Mouse (Mus musculus) heart, postnatal 25 days (tissue): ENCODE data around the gene Chd9. TPM values are rescaled to one million over a fixed set of nuclear protein-coding genes. Genes with fewer than 3 reads are reported as not detected.

Source experiments
- DNase-seq: peaks from one replicate; pipeline ENCODE4 v3.0.0; 2022; ENCODE audit warnings: low spot score
- intact Hi-C: fragments of 180-260 bp; cut with DNase I; formaldehyde crosslinking; loops from one replicate; pipeline ENCODE4 v1.15.1; 2025
- total RNA-seq, 2 experiments: library from RNA; stranded (reverse); gene quantifications; 2 replicates each; pipeline ENCODE4 v1.2.3; 2021

Chd9 gene
- total RNA-seq, 2 experiments from 2014 or later, result 52.7 to 53.4 TPM

- DNase-seq, result no peak
- intact Hi-C loops, result no loop called here
These were observed 5.6 kb downstream of the Chd9 start for GRCm38 (mm10) chr8:90833628-90834320.

GRCm38 (mm10) chr8:90834321-90834672 lies 6.1 kb downstream of the Chd9 start:
- intact Hi-C loops, result no loop called here

GRCm38 (mm10) chr8:90837440-90837839 lies 9.3 kb downstream of the Chd9 start:
- intact Hi-C loops, result no loop called here
- DNase-seq, result no peak

More at GRCm38 (mm10) chr8:90834321-90834672, 6.1 kb downstream of the Chd9 start:
- DNase-seq, result no peak

DNA sequence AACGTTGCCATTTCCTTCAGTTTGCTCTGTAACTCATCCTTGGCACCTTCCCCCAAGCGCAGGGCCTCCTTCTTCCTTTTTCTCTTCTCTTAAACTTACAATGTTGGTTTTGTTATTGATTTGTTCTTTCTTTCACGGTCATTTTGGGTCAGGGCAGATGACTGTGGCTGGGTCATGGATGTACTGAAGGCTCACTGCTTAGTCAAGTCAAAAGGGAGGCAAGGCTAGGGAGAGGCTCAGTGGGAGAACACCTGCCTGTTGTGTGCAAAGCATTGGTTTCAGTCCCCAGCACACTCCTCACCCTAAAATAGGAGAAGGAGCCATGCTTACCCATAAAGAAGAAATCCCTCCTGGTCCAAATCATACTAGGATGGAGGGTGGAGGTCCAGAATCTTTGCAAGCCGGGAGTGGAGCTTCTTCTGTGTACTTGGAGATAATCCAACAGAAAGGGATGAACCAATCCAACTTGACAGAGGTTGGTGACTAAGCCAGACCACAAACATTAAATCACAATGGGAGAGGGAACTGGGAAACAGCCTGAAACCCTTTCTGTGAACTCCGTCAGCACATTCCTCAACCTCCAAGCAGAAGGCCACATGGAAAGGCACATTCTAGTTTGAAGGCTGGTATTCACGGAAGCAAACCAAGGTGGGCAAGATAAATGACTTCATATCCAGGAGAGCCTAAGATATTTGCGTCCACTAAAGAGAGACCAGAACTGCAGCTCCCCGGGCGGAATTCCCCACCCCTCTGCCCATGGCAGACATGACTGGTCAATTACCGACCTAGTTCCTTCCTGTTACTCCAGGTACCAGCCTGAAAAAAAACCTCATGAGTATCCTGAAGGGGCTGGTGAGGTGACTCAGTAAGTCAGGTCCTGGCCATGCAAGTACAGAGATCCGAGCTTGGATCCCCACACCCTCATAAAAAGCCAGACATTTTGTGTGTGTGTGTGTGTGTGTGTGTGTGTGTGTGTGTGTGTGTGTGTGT lies 11.9 kb downstream of the Chd9 start:
- no peak for DNase-seq
- intact Hi-C loops, result no loop called here

DNA sequence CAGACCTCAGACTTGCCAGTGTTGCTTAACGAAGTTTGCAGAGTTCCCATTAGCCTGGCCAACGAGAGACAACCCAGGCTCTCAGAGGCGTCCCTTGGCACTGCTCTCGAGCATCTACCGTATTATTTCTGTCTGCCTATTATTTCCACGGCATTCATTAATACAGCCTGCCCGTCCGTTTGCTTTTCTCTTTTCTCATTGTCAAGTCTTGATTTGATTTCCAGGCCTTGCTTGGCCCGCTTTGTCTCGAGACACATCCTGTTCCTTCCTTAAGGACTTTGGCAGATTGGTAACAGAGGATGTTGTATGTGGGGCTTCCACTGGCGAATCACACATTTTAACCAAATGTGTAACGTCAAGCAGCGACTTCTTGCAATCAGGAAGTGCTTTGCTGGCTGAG lies 13.2 kb downstream of the Chd9 start:
- intact Hi-C loops, result no loop called here
- DNase-seq, result peak; percentile 47

DNA sequence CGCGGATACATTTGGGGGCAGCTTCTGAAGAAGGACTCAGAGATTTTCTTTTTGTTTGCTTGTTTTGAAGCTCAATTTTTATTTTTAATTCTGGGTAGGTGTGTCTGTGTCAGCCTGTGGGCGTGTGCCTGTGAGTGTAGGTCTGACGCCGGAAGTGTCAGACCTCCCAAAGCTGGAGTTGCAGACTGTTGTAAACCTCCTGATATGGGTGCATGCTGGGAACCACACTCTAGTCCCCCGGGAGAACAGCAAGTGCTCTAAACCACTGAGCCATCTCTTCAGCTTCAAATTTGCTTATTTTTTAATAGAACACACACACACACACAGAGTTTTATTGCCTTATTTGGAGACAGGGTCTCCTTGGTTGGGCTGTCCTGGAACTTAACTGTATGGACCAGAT lies 15.0 kb downstream of the Chd9 start:
- intact Hi-C loops, result no loop called here
- no peak for DNase-seq

DNA sequence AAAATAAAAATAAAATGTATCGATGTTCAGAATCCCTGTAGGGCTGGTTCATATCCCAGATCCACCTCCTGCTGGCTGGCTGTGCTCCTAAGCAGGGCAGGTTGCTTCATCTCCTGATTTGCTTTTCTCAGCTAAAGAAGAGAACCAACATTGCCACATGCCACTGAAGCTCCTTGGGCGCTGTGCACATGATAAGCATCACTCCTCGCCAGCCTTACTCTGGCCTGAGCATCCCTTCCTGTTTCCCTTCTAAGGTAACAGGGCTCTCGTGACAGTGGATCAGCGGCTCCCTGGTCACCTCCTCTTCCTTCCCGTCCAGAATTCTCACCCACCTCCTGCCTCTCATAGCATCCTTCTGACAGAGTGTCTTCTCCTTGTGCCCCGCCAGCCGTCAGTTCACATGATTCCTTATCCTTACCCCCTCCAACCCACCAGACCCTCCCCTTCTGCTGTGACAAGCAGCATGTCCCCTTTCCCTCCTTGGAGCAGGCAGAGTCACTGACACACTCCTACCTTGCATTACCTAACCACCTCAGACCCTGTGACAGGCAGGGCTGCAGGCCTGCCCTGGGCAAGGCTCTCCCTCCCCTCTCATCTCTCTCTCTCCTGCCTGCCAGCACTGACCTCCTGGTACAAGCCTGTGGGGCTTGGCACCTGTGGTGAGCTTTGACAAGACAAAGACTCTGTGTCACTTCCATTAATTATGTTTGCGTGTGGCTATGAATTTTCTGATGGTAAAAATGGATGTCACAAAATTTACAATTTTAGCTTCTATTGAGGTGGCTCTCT lies 16.2 kb downstream of the Chd9 start:
- DNase-seq, result no peak
- intact Hi-C loops, result no loop called here

- no peak for DNase-seq
- intact Hi-C loops, result no loop called here
These were observed 19.8 kb downstream of the Chd9 start for GRCm38 (mm10) chr8:90847980-90848379.

GRCm38 (mm10) chr8:90849462-90850050 lies 21.4 kb downstream of the Chd9 start:
- intact Hi-C loops, result no loop called here

GRCm38 (mm10) chr8:90851544-90851943 lies 23.4 kb downstream of the Chd9 start:
- intact Hi-C loops, result no loop called here
- DNase-seq, result no peak

More at GRCm38 (mm10) chr8:90849462-90850050, 21.4 kb downstream of the Chd9 start:
- DNase-seq, result no peak

DNA sequence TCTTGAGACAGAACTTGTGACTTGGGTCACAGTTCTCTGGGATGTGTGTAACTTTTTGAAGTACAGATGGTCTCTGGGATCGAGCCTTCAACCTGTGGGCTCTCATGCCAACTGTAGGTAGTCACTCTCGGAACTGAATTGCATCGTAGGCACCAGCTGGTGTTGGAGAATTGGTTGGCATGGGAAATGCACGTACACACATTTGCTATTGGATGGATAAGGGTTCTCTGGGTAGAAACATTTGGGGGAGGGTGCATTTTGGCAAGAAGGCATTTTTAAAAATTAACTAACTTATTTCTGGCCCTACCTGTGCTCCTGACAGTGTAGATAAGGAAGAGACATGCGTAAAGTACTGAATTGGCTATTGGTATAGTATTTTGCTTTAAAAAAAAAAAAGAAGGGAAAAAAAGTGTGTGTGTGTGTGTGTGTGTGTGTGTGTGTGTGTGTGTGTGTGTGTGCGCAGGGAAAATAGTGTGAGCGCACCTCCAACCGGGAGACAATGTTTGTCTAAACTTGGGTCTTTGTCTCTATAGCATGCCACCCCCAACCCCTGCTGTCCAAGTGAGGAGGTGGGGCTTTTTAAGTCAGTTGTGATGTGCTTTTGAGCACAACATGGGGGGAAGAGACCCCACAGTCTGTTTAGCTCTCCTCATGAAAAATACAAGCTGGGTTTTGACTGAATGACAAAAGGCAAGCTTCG lies 26.0 kb downstream of the Chd9 start:
- no peak for DNase-seq
- intact Hi-C loops, result no loop called here

- intact Hi-C loops, result no loop called here
- peak; percentile 28 for DNase-seq
These were observed 26.6 kb downstream of the Chd9 start for GRCm38 (mm10) chr8:90854671-90855161.

GRCm38 (mm10) chr8:90856171-90856570 lies 28.0 kb downstream of the Chd9 start:
- no peak for DNase-seq
- intact Hi-C loops, result no loop called here

- no peak for DNase-seq
- intact Hi-C loops, result no loop called here
These were observed 28.8 kb downstream of the Chd9 start for GRCm38 (mm10) chr8:90856952-90857351.

- intact Hi-C loops, result no loop called here
- DNase-seq, result no peak
These were observed 29.9 kb downstream of the Chd9 start for GRCm38 (mm10) chr8:90858071-90858470.

- no peak for DNase-seq
- intact Hi-C loops, result no loop called here
These were observed 33.3 kb downstream of the Chd9 start for GRCm38 (mm10) chr8:90861266-90861944.

DNA sequence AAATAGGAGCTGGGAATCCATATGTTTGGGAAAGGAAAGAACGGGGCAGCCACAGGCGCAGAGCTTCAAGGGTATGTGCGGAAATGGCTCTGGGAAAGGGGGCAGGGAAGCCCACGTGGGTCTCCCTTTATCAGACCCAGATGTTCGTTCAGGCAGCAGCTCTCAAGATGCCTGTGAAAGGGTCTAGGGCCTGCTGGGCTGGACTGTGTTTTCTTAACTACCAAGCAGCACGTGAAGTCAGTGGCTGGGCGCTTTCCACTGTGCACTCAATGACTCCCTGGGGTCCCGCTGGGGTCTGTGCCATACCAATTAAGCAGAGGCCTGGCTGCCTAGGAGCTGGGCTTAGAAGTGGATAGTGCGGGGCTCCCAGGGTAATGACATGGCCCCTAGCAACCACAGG lies 33.9 kb downstream of the Chd9 start:
- intact Hi-C loops, result no loop called here
- peak; percentile 47 for DNase-seq

DNA sequence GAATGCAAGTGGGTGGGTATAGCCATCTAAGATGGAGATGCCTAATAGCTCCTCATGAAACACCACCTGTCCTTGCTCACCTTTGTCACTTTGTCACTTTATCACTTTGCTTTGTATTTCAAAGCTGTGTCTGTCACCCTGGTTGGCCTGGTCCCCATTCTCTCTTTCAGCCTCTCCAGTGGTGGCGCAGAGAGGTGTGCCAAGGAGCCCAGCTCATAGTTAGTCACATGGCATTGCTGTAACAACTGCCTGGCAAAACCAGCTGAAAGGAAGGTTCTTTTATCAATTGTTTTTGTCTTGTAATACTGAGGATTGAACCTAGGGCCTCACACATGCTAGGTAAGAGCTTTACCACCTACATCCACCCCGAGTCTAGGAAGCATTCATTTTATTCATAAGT lies 38.9 kb downstream of the Chd9 start:
- no peak for DNase-seq
- intact Hi-C loops, result no loop called here

DNA sequence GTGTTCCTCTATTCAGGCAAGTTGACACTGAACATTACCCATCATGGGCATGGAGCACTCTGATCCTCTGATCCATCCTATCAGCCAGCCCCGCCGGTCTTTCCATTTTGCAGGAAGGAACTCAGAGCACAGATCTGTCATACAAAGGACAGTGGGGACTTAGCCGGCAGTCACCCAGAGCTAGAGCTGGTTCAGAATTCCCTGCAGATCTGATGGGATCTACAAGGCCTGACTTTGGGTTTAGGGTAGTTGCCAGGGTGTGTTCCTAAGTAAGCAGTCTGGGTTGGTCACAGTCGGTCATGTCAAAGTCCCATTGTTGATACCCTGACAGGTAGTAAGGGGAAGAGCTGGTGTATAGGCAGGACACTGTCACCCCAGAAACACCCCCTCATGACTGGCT lies 39.8 kb downstream of the Chd9 start:
- intact Hi-C loops, result loop anchor here (2.0 kb wide), 2 partner anchors 39 kb away; partner anchors contain the start of gene Chd9
- DNase-seq, result no peak
